Mouse (Mus musculus): ENCODE measurements around the gene Tbc1d4.
"Not testable (repeated sequence)": the region's sequence is repeated elsewhere in the genome, so short reads cannot be mapped to it uniquely, and the experiment has no call there.

DNA sequence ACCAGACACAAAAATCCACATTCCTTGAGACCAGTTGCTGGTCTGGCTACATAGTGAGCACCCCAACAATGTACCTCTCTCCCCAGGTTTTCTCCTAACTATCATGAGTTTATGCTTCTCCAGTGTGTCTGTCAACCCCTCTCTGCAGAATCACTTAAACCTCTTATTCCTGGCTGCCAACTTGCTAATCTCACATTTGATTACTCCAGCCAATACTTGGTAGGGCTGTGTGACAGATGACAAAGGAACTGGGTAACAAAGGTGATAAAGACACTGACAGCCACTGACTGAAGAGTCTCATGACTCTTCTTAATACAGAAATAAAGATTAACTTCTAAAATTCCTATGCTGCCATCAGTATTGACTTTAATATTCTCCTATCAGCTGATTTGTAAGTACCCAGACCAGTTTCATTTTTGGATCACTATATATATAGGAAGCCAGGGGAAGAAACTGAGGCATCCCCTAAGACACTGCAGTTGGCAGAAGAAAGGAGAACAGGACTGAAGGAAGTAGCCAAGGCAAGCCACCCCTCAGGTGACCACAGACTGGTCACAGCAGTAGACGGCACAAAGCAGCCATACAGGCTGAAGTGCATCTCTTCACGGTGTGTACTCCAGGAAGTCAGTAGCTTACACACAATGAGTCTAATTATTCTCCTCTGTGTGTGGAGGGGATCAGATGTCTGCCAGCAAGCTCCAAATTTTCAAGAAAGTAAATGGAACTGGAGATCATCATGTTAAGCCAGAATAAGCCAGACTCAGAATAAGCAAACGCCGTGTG, 20.6 kb downstream of the Tbc1d4 start:
- TF ChIP-seq POLR2A (IDR thresholded peaks at IDR 0.05; ENCODE audit: control insufficient read depth in 1 of 2, insufficient read depth in 1 of 2, low read depth in 1 of 2, low read length in 2 of 2, poor library complexity in 1 of 2); MYC (IDR thresholded peaks at IDR 0.05; ENCODE audit: low read depth, low read length); ZKSCAN1 (IDR thresholded peaks at IDR 0.05; ENCODE audit: low read depth, low read length); TBP (IDR thresholded peaks at IDR 0.05; ENCODE audit: low read depth, low read length); EP300 (IDR thresholded peaks at IDR 0.05; ENCODE audit: low read depth in 1 of 2, low read length in 2 of 2); POLR2AphosphoS2 (IDR thresholded peaks at IDR 0.05; ENCODE audit: low read length); JUND (IDR thresholded peaks at IDR 0.05; ENCODE audit: low read depth, low read length): not testable (repeated sequence)

All from MEL (cell line).